Mouse (Mus musculus) WW6 (cell line): ENCODE measurements around the gene Rps6ka2.
"Not testable (repeated sequence)": the region's sequence is repeated elsewhere in the genome, so short reads cannot be mapped to it uniquely, and the experiment has no call there.

ENCODE experiments used
- DNase-seq: peaks from one replicate; pipeline ENCODE4 v3.0.0-alpha.2; 2013; ENCODE audit warnings: low read depth, low spot score

The Rps6ka2 gene

GRCm38 (mm10) chr17:7170304-7171295 lies 685 bp downstream of the Rps6ka2 start:
- no peak for DNase-seq

- DNase-seq: no peak
Observed at GRCm38 (mm10) chr17:7173331-7174028, 3.6 kb downstream of the Rps6ka2 start.

- DNase-seq: no peak
Observed at GRCm38 (mm10) chr17:7175293-7175692, 5.4 kb downstream of the Rps6ka2 start.

- DNase-seq: no peak
Observed at GRCm38 (mm10) chr17:7176394-7176793, 6.5 kb downstream of the Rps6ka2 start.

GRCm38 (mm10) chr17:7178196-7178595 lies 8.3 kb downstream of the Rps6ka2 start:
- DNase-seq: no peak

- DNase-seq: no peak
Observed at GRCm38 (mm10) chr17:7182187-7182586, 12.3 kb downstream of the Rps6ka2 start.

GRCm38 (mm10) chr17:7187037-7187436 lies 17.1 kb downstream of the Rps6ka2 start:
- DNase-seq: not testable (repeated sequence)

- DNase-seq: no peak
Observed at GRCm38 (mm10) chr17:7189425-7189824, 19.5 kb downstream of the Rps6ka2 start.

GRCm38 (mm10) chr17:7189975-7190374 lies 20.1 kb downstream of the Rps6ka2 start:
- no peak for DNase-seq

GRCm38 (mm10) chr17:7194140-7194840 lies 24.4 kb downstream of the Rps6ka2 start:
- DNase-seq: no peak

GRCm38 (mm10) chr17:7197121-7197925 lies 27.4 kb downstream of the Rps6ka2 start:
- no peak for DNase-seq

GRCm38 (mm10) chr17:7204771-7205406 lies 35.0 kb downstream of the Rps6ka2 start:
- no peak for DNase-seq

- DNase-seq: no peak
Observed at GRCm38 (mm10) chr17:7206434-7207145, 36.7 kb downstream of the Rps6ka2 start.

GRCm38 (mm10) chr17:7210648-7211047 lies 40.7 kb downstream of the Rps6ka2 start:
- no peak for DNase-seq

- no peak for DNase-seq
Observed at GRCm38 (mm10) chr17:7211893-7212292, 42.0 kb downstream of the Rps6ka2 start.

- DNase-seq: no peak
Observed at GRCm38 (mm10) chr17:7213214-7213613, 43.3 kb downstream of the Rps6ka2 start.

- no peak for DNase-seq
Observed at GRCm38 (mm10) chr17:7214061-7214460, 44.1 kb downstream of the Rps6ka2 start.

- no peak for DNase-seq
Observed at GRCm38 (mm10) chr17:7217791-7218329, 47.9 kb downstream of the Rps6ka2 start.

- no peak for DNase-seq
Observed at GRCm38 (mm10) chr17:7218396-7218795, 48.5 kb downstream of the Rps6ka2 start.
